In genomic region chr8:125352276-125352675, GRCm38 (mm10) we compare ENCODE assay signal across 24 mouse cellular contexts.
DNase-seq lines count a peak whose midpoint lies in the region; ATAC-seq and TF ChIP-seq lines count a peak whose summit lies in the region.
"Had no signal": no experiment of that assay in that cellular context is flagged by ENCODE, and none has a peak within 500 bp of the region (broad histone marks: within the 10 kb centered on the region; RNA-seq: fewer than 3 reads in every experiment).

No protein-coding gene starts in this region.

- peak overlapping the region; percentile 56; the same call in 1 of the 2 replicates for H3K27ac ChIP-seq in forebrain, embryonic 10.5 days
- no peak overlapping the region for H3K27ac ChIP-seq in forebrain, embryonic 13.5 days
- peak overlapping the region; percentile 71 to 79 for H3K27ac ChIP-seq in heart, embryonic 14.5 days (replicated peaks in 1 of 2; ENCODE audit: control insufficient read depth in 1 of 2, insufficient read depth in 1 of 2, low read depth in 2 of 2, low read length in 2 of 2)
- no peak overlapping the region for H3K27ac ChIP-seq in kidney, adult 2 months (ENCODE audit: insufficient read depth, low read depth, low read length)
- H3K27ac ChIP-seq: embryonic facial prominence, embryonic 15.5 days; intestine, embryonic 15.5 days; limb, embryonic 13.5 days; liver, embryonic 12.5 days; neural tube, embryonic 15.5 days had no signal

- no peak for DNase-seq in forebrain, embryonic 10.5 days (ENCODE audit: extremely low spot score, low spot score)
- no peak for DNase-seq in heart, adult 11 months
- DNase-seq in kidney, adult 2 months, result peak; percentile 43
- no peak for DNase-seq in kidney, postnatal 14 days
- DNase-seq in thymus, postnatal 25 days, result peak; percentile 24
- DNase-seq in thymus, postnatal 0 days (ENCODE audit: low spot score), result no peak
- DNase-seq: adrenal gland, postnatal 14 days; cerebellum, adult 8-10 months; gastrocnemius, postnatal 10 days; kidney, postnatal 10 days; lung, adult 18-20 months; lung, postnatal 10 days; right cerebral cortex, adult 18-20 months; right cerebral cortex, postnatal 4 days had no signal

- H3K36me3 ChIP-seq in forebrain, embryonic 10.5 days (replicated peaks), result no peaks in the 10 kb centered on the region
- H3K36me3 ChIP-seq in forebrain, embryonic 13.5 days (ENCODE audit: poor library complexity, severe bottlenecking), result no peaks in the 10 kb centered on the region
- no peaks in the 10 kb centered on the region for H3K36me3 ChIP-seq in heart, embryonic 14.5 days (ENCODE audit: control insufficient read depth, insufficient read depth, low read length)
- H3K36me3 ChIP-seq in kidney, adult 2 months (ENCODE audit: control insufficient read depth, insufficient read depth, low read length), result no peaks in the 10 kb centered on the region
- H3K36me3 ChIP-seq: embryonic facial prominence, embryonic 15.5 days; intestine, embryonic 15.5 days; limb, embryonic 13.5 days; liver, embryonic 12.5 days; neural tube, embryonic 15.5 days had no signal

- H3K9ac ChIP-seq in forebrain, embryonic 13.5 days, result no peak overlapping the region
- peak overlapping the region; percentile 38; the same call in 1 of the 2 replicates for H3K9ac ChIP-seq in heart, embryonic 14.5 days (ENCODE audit: low read length)
- H3K9ac ChIP-seq: embryonic facial prominence, embryonic 15.5 days; intestine, embryonic 15.5 days; limb, embryonic 13.5 days; liver, embryonic 12.5 days; neural tube, embryonic 15.5 days had no signal

- 52% methylated on average over 3 of the region's 3 CpGs for WGBS in forebrain, embryonic 10.5 days
- WGBS in forebrain, embryonic 13.5 days, result 34% methylated on average over 3 of the region's 3 CpGs
- WGBS in heart, embryonic 14.5 days, result 45% methylated on average over 3 of the region's 3 CpGs
- WGBS in kidney, adult 2 months, result 45% methylated on average over 3 of the region's 3 CpGs

- H3K27me3 ChIP-seq in forebrain, embryonic 10.5 days (ENCODE audit: poor library complexity, severe bottlenecking), result peaks cover 15% of the 10 kb centered on the region; the same call in 1 of the 2 replicates
- H3K27me3 ChIP-seq in forebrain, embryonic 13.5 days, result no peaks in the 10 kb centered on the region
- 0 out of 2 replicates have a peak, but pooled peaks cover 3% of the 10 kb centered on the region for H3K27me3 ChIP-seq in heart, embryonic 14.5 days (ENCODE audit: control insufficient read depth, insufficient read depth, low read length)
- no peaks in the 10 kb centered on the region for H3K27me3 ChIP-seq in kidney, adult 2 months (replicated peaks; ENCODE audit: control insufficient read depth, insufficient read depth, low read length)
- H3K27me3 ChIP-seq: embryonic facial prominence, embryonic 15.5 days; intestine, embryonic 15.5 days had no signal

- H3K9me3 ChIP-seq in forebrain, embryonic 10.5 days, result no peaks in the 10 kb centered on the region
- no peaks in the 10 kb centered on the region for H3K9me3 ChIP-seq in forebrain, embryonic 13.5 days (replicated peaks)
- no peaks in the 10 kb centered on the region for H3K9me3 ChIP-seq in heart, embryonic 14.5 days (ENCODE audit: control insufficient read depth, low read length)
- H3K9me3 ChIP-seq: embryonic facial prominence, embryonic 15.5 days; intestine, embryonic 15.5 days; limb, embryonic 13.5 days; liver, embryonic 12.5 days; neural tube, embryonic 15.5 days had no signal

- no peak for TF ChIP-seq POLR2A in kidney, adult 2 months (IDR thresholded peaks at IDR 0.05; ENCODE audit: low read depth, low read length)

- TF ChIP-seq CTCF in kidney, adult 2 months (conservative IDR thresholded peaks at IDR 0.05; ENCODE audit: insufficient read depth, insufficient read length, low read depth, low read length), result no peak

- H3K4me1 ChIP-seq in forebrain, embryonic 10.5 days, result peaks cover 67% of the 10 kb centered on the region
- H3K4me1 ChIP-seq in forebrain, embryonic 13.5 days, result peaks cover 29% of the 10 kb centered on the region
- peaks cover 45 to 87% of the 10 kb centered on the region in 2 experiments for H3K4me1 ChIP-seq in heart, embryonic 14.5 days (ENCODE audit: control insufficient read depth in 2 of 2, insufficient read depth in 2 of 2, low read length in 2 of 2)
- H3K4me1 ChIP-seq in kidney, adult 2 months (ENCODE audit: control insufficient read depth, insufficient read depth, low read length), result peaks cover 8% of the 10 kb centered on the region; the same call in 1 of the 2 replicates

- no peak overlapping the region for H3K4me2 ChIP-seq in forebrain, embryonic 13.5 days
- no peak overlapping the region for H3K4me2 ChIP-seq in heart, embryonic 14.5 days (ENCODE audit: low read length)
- H3K4me2 ChIP-seq: embryonic facial prominence, embryonic 15.5 days; intestine, embryonic 15.5 days; limb, embryonic 13.5 days; liver, embryonic 12.5 days; midbrain, embryonic 11.5 days; neural tube, embryonic 15.5 days had no signal

- ATAC-seq in forebrain, embryonic 13.5 days, result no peak
- ATAC-seq in heart, embryonic 14.5 days (ENCODE audit: insufficient number of reproducible peaks, insufficient read depth, low FRiP score, low read depth), result no peak
- ATAC-seq: forebrain, embryonic 16.5 days; hindbrain, embryonic 16.5 days; intestine, embryonic 15.5 days had no signal

- H3K4me3 ChIP-seq in forebrain, embryonic 10.5 days, result no peak overlapping the region
- H3K4me3 ChIP-seq in forebrain, embryonic 13.5 days, result no peak overlapping the region
- no peak overlapping the region for H3K4me3 ChIP-seq in heart, embryonic 14.5 days (ENCODE audit: control insufficient read depth in 1 of 2, insufficient read depth in 1 of 2, low read depth in 1 of 2, low read length in 2 of 2)
- H3K4me3 ChIP-seq in kidney, adult 2 months (ENCODE audit: insufficient read depth, low read depth, low read length), result no peak overlapping the region
- H3K4me3 ChIP-seq: embryonic facial prominence, embryonic 15.5 days; intestine, embryonic 15.5 days; limb, embryonic 13.5 days; liver, embryonic 12.5 days; neural tube, embryonic 15.5 days had no signal

Comparison
In these comparisons a context has a peak if more than half of its experiments do, and no peak if none do; other contexts are left out.
1. DNase-seq: peak in kidney, adult 2 months (single experiment) and thymus, postnatal 25 days (single experiment); none in forebrain, embryonic 10.5 days (single experiment), heart, adult 11 months (single experiment), kidney, postnatal 14 days (single experiment) and thymus, postnatal 0 days (single experiment).
2. H3K27ac ChIP-seq: peak in forebrain, embryonic 10.5 days (single experiment) and heart, embryonic 14.5 days (2 of 2); none in forebrain, embryonic 13.5 days (single experiment) and kidney, adult 2 months (single experiment).